8 mouse cellular contexts compared by ENCODE assay signal in genomic region chr15:97844037-97845034, GRCm38 (mm10). TPM values are rescaled to one million over a fixed set of nuclear protein-coding genes. Genes with fewer than 3 reads are reported as not detected.
DNase-seq lines count a peak whose midpoint lies in the region; ATAC-seq lines count a peak whose summit lies in the region.

Gene Hdac7, minus strand, starts transcription at chr15:97844502.

- H3K27ac ChIP-seq in lung, embryonic 16.5 days (ENCODE audit: low read length): no peak within 1 kb of the TSS

- no peak within 1 kb of the TSS for H3K4me2 ChIP-seq in lung, embryonic 16.5 days (ENCODE audit: low read depth, low read length)

- intact Hi-C loops in gastrocnemius, postnatal 36 days (cut with DNase I): no loop called here

- WGBS in lung, embryonic 16.5 days: 67% methylated on average over 19 of the region's 19 CpGs

- peaks cover 14% of the 10 kb centered on the region for H3K4me1 ChIP-seq in lung, embryonic 16.5 days (replicated peaks; ENCODE audit: control insufficient read depth, insufficient read depth, low read length)

- H3K9me3 ChIP-seq in lung, embryonic 16.5 days (ENCODE audit: control insufficient read depth, low read length): no peaks in the 10 kb centered on the region

- DNase-seq in heart, adult 11 months: peak; percentile 84
- DNase-seq in heart, adult 9 months (ENCODE audit: low spot score in 2 of 2): no peak
- no peak for DNase-seq in adrenal gland, postnatal 25 days
- DNase-seq in gastrocnemius, postnatal 36 days: no peak
- peak; percentile 91 for DNase-seq in thymus, postnatal 25 days
- no peak for DNase-seq in cerebellum, adult 11-12 months

- H3K4me3 ChIP-seq in lung, embryonic 16.5 days (ENCODE audit: low read length): no peak within 1 kb of the TSS

- no peak for ATAC-seq in inflammation-experienced regulatory T-cells, adult 6 months
- no peak for ATAC-seq in lung, embryonic 16.5 days (ENCODE audit: low read depth)

- no peaks in the 10 kb centered on the region for H3K36me3 ChIP-seq in lung, embryonic 16.5 days (ENCODE audit: control insufficient read depth, insufficient read depth, low read length)

- H3K9ac ChIP-seq in lung, embryonic 16.5 days (ENCODE audit: low read length): no peak within 1 kb of the TSS

- H3K27me3 ChIP-seq in lung, embryonic 16.5 days (ENCODE audit: control insufficient read depth, insufficient read depth, low read depth, low read length): no peaks in the 10 kb centered on the region

RNA-seq across cellular contexts. Expression of gene Hdac7, which starts in this region (rescaled TPM):
- 93.1 and 109 TPM in 2 replicates for total RNA-seq in adrenal gland, postnatal 25 days (2021)
- 10 to 100 TPM; 10.6 to 11.8 TPM for total RNA-seq in gastrocnemius, postnatal 36 days (2021)
- polyA plus RNA-seq in inflammation-experienced regulatory T-cells, adult 6 months (2017; shearing (Covaris generic)): 10 to 100 TPM; 47.2 to 80.6 (median 77.9) TPM
- polyA plus RNA-seq in lung, embryonic 16.5 days (2015; fragmentation: Nextera tagmentation; extraction: Ambion mirVana): 44.2 and 48.5 TPM in 2 replicates

Comparison
In these comparisons a context has a peak if more than half of its experiments do, and no peak if none do; other contexts are left out.
1. DNase-seq: peak in heart, adult 11 months (single experiment) and thymus, postnatal 25 days (single experiment); none in heart, adult 9 months (0 of 2), adrenal gland, postnatal 25 days (single experiment), gastrocnemius, postnatal 36 days (0 of 2) and cerebellum, adult 11-12 months (single experiment).